Mouse (Mus musculus): ENCODE measurements at regions not wholly inside any gene's neighbourhood (a gene's known extent, or its start where the extent isn't known, plus 50 kb on each side); places are given as distances from the start of the nearest gene placed in this dataset.
"Not testable (repeated sequence)": the region's sequence is repeated elsewhere in the genome, so short reads cannot be mapped to it uniquely, and the experiment has no call there.

DNA sequence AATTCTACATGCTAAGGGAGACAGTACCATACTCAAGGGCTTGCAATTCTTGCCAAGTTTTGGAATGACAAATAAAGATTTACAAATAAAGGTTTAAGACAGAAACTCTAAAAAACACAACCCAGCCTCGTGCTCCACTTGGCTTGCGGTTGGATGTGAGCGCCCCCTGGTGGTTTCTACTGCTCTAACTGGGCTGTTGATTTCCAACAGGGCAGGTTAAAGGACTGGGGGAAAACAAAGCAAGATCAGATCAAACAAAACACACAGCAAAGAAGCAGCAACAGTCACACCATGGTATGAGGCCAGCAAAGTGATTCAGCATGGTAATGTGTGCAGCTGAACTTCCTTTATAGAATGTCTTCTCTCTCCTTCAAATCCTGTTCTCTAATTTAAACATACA is 339.2 kb downstream of the Adam3 start:
- peak; percentile 70 to 82 for DNase-seq (ENCODE audit: extremely low spot score in 1 of 2, low spot score in 2 of 2)
- H3K27ac ChIP-seq, result no peak overlapping the region
- H3K4me3 ChIP-seq, result no peak overlapping the region
- intact Hi-C loops (cut with DNase I), result loop anchor here (1.0 to 10.0 kb wide), 3 partner anchors 392 to 790 kb away; no protein-coding TSS in a partner anchor
- peak; percentile 97 for TF ChIP-seq CTCF (IDR thresholded peaks at IDR 0.05)

DNA sequence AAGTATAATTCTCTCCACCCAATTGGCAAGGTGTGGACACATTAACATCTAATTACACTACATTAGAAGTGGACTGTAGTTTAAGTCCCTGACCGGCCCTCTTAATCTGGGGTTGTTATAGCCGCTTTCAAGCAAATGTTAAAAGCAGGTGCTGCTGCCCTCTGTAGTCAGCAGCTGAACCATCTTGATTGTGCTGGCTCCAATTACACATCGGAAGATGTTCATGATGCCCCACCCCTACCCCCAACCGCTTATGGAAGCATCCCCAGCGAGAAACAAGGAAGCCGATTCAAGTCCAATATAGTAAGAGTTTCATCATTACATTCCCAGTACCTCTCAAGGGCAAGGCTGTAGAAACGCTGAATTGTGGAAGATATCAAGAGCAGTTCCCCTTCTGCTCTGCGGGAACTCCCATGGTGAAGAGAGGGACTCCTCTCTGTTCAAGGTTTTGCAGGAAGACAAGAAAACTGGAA is 341.7 kb downstream of the Adam3 start:
- DNase-seq (ENCODE audit: extremely low spot score in 1 of 2, low spot score in 2 of 2), result no peak
- intact Hi-C loops (cut with DNase I), result loop anchor here (10.0 kb wide), 2 partner anchors 389 to 469 kb away; no protein-coding TSS in a partner anchor
- no peak overlapping the region for H3K4me3 ChIP-seq
- H3K27ac ChIP-seq, result no peak overlapping the region
- no peak; the same call in 1 of the 2 replicates for TF ChIP-seq CTCF (IDR thresholded peaks at IDR 0.05)

DNA sequence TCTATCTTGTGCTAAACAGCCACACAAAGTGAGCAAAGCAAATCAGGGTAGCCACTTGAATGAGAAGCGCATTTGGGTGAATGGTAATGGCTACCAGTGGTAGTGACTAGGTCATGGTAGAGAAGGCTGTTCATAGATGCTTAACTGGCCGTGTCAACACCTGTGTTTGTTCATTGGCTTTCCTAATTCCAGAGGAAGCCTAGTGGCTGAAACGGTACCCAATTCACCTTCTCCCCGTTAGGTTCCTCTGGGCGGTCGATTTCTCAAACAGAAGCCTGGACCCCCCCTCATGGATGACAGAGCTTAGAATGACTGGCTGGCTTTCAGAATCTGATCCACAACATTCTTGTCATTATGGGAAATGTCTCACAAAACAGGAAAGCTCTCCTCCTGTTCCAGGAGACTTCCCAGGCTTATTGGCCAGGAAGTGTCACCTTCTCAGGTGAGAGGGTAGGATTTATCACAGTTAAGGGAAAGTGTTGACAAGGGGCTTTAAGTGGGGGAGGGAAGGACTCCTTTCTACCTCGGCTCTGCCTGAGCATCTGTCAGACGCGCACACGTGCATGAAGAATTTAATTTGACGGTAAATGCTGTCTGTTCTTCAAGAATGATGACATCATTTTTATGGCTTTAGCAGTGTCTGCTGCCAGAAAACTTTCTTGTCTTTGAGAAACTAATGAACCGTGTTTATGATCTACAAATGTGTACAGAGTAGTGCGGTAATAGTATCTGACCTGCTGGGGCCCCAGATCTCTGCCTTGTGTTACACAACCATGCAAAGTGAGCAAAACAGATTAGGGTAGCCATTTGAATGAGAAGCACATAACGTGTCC is 342.3 kb downstream of the Adam3 start:
- TF ChIP-seq CTCF (IDR thresholded peaks at IDR 0.05), result no peak
- intact Hi-C loops (cut with DNase I), result loop anchor here (10.0 kb wide), 2 partner anchors 389 to 469 kb away; no protein-coding TSS in a partner anchor
- H3K4me3 ChIP-seq, result no peak overlapping the region
- DNase-seq (ENCODE audit: extremely low spot score in 1 of 2, low spot score in 2 of 2), result no peak
- no peak overlapping the region for H3K27ac ChIP-seq

DNA sequence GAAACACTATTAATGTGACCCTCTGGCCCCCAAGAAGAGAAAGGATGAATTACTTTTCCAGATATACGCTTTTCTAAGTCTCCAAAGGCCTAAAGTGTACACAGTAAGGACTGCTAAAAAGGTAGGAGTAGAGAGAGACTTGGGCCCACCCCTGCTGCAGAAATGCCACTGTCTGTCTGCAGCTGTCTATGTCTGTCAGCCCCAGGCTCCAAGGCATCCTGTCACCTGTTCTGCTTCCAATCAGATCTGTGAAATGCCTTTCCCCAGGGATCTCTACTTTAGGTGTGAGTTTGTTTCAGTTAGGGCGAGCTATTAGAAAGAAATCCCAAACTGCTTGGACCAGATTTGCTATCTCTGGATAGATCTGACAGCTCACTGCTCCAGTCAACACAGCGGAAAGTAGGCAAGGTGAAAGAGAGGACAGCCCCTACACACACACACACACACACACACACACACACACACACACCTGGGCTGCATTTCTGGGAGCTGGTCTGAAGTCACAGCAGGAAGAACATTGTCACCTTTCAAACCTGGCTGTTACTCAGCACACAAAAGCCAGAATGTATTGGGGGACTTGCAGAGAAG is 343.9 kb downstream of the Adam3 start:
- Histone ChIP-seq H3K4me3 (no peak overlapping the region), H3K27ac (no peak overlapping the region)
- intact Hi-C loops (cut with DNase I), result loop anchor here (10.0 kb wide), 2 partner anchors 387 to 467 kb away; no protein-coding TSS in a partner anchor
- DNase-seq (ENCODE audit: extremely low spot score in 1 of 2, low spot score in 2 of 2), result no peak
- no peak for TF ChIP-seq CTCF (IDR thresholded peaks at IDR 0.05)

DNA sequence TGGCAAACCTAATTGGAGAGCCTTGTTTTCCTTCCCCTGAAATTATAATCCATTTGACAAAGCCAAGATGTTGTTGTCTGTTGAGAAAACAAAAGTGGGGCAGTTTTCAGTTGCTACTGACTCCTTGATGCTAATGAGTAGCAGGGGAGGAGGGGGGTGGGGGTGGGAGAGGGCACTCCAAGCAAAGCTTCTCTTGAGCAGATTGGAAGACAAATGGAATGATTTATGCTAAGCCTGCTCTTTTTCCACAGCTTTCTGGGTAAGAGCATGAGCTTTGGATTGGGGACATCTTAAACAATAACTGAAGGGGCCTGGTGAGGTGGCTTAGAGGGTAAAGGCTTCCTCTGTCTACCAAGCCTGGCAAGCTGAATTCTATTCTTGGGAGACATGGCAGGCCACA is 347.6 kb downstream of the Adam3 start:
- no peak overlapping the region for H3K27ac ChIP-seq
- intact Hi-C loops (cut with DNase I), result no loop called here
- no peak for TF ChIP-seq CTCF (IDR thresholded peaks at IDR 0.05)

DNA sequence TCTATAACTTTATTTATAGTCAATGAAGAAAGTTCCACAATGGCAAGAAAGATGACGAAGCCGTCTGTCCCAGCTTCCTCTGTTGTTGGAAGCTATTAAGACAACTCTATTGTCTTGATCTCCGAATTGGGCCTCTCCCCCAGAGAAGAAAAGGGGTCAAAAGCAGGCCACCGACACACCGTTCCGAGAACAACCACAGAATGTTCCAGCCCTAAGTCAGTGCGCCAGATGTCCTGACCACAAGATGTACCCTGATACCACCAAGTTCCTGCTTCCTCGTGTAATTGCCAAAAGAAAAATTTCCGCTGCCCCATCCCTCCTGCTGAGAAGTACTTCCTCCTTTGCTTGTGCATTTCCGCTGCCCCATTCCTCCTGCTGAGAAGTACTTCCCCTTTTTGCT is 348.8 kb downstream of the Adam3 start:
- DNase-seq (ENCODE audit: extremely low spot score in 1 of 2, low spot score in 2 of 2); intact Hi-C loops (cut with DNase I); H3K27ac ChIP-seq; H3K4me3 ChIP-seq: not testable (repeated sequence)

More for the DNA sequence above, 347.6 kb downstream of the Adam3 start:
- H3K4me3 ChIP-seq, result no peak overlapping the region
- no peak for DNase-seq (ENCODE audit: extremely low spot score in 1 of 2, low spot score in 2 of 2)

DNA sequence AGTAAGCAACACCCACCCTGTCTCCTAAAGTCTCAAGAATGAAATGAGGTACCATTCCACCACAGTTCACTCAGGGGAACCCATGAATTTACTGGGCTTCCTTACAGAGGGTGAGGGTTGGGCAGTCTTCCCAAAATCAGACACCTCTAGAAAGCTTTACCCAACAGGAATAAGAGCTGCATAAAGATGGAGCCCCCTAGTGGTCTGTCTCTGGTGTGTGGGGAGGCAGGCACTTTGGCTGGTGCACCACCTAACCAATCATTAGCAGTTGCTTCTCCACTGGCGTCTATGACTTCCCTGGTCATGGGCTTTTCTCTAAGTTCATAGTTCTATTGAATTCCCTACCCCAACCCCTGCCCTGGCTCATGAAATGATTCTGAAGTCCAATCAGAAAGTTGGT is 351.1 kb downstream of the Adam3 start:
- no peak for DNase-seq (ENCODE audit: extremely low spot score in 1 of 2, low spot score in 2 of 2)
- Histone ChIP-seq H3K27ac (no peak overlapping the region), H3K4me3 (no peak overlapping the region)
- intact Hi-C loops (cut with DNase I), result loop anchor here (5.0 kb wide), 1 partner anchor 147 kb away; no protein-coding TSS in a partner anchor
- TF ChIP-seq CTCF (IDR thresholded peaks at IDR 0.05), result peak; percentile 35

DNA sequence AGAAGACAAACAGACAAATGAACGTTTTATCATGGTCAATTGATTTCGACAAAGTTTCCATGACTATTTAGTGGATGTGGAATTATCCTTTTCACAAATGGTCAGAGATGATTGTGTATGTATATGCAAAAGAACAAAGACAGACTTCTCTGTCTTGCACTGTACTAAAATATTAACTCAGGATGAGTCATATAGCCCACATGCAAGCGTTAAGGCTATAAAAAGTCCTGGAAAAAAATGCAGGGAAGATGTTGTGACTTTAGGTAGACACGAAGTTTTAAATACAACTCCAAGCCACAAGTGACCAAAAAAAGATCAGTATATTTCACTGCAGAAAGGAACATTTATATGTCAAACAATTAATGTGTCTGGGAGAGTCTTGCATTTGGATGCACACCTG is 353.6 kb downstream of the Adam3 start:
- Histone ChIP-seq H3K27ac (no peak overlapping the region), H3K4me3 (no peak overlapping the region)
- intact Hi-C loops (cut with DNase I), result loop anchor here (5.0 kb wide), 1 partner anchor 145 kb away; no protein-coding TSS in a partner anchor
- no peak for TF ChIP-seq CTCF (IDR thresholded peaks at IDR 0.05)
- no peak for DNase-seq (ENCODE audit: extremely low spot score in 1 of 2, low spot score in 2 of 2)

DNA sequence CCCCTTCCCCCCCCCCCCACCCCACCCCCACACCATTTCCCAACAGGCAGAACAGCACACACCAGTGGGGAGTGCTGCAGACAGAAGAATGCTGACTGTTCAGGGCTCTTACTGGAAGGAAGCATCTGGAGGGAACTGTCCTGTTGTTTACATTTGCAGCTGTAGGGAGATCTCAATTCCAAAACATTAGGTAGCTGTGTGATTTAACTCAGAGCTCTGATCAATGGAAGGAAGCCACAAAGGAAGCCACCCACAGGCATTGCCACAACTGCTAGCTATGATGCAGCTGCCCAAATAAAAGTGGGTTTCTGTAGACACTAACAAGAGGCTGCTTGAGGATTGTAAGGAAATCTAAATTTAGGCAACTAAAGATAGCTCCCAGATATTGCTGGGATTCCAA is 359.7 kb downstream of the Adam3 start:
- DNase-seq (ENCODE audit: extremely low spot score in 1 of 2, low spot score in 2 of 2), result no peak

DNA sequence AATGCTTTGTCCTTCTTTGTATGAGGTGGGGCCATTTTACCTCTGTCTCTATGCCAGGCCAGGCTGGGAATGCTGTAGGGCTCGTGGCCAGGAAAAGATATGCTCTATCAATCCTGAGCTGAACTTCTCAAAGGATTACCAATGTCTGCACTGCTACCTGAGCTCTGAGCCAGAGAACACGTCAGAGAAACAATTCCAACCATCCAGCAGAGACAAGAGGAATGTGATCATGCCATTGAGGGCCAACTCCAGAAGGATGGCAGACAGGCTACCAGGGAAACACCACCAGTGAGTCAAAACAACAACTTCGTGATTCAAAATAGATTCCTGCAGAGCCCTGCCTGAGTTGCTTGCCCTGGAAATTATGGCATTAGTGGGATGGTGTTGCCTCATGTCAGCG is 361.0 kb downstream of the Adam3 start:
- no peak for TF ChIP-seq CTCF (IDR thresholded peaks at IDR 0.05)
- H3K27ac ChIP-seq, result no peak overlapping the region
- no peak for DNase-seq (ENCODE audit: extremely low spot score in 1 of 2, low spot score in 2 of 2)

More for the DNA sequence above, 359.7 kb downstream of the Adam3 start:
- intact Hi-C loops (cut with DNase I), result no loop called here
- Histone ChIP-seq H3K27ac (no peak overlapping the region), H3K4me3 (no peak overlapping the region)
- TF ChIP-seq CTCF (IDR thresholded peaks at IDR 0.05), result no peak

DNA sequence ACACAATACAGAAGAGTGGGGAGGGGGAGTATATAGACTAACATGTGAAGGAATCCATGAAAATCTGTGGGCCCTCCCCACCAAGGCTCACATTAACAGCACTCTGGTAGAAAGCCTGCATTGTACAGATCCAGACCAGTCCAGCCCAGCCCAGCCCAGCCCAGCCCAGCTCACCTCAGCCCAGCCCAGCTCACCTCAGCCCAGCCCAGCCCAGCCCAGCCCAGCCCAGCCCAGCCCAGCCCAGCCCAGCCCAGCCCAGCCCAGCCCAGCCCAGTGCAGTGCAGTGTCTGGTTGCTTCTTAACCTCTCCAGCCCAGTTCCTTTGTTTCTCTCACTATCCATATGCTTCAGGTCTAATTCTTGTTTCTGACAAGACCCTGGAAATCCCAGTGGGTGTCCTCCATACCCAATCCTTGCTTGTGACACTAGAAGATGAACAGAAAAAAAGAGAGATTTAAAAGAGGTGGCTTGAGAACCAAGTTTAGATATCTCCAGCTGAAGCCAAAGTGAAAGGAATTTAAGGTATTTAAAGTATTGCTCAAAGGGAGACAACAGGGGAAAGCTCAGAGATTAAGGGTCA is 366.5 kb downstream of the Adam3 start:
- no peak for TF ChIP-seq CTCF (IDR thresholded peaks at IDR 0.05)
- Histone ChIP-seq H3K4me3 (no peak overlapping the region), H3K27ac (no peak overlapping the region)
- DNase-seq (ENCODE audit: extremely low spot score in 1 of 2, low spot score in 2 of 2), result no peak
- intact Hi-C loops (cut with DNase I), result no loop called here

More for the DNA sequence above, 361.0 kb downstream of the Adam3 start:
- no peak overlapping the region for H3K4me3 ChIP-seq
- intact Hi-C loops (cut with DNase I), result no loop called here

DNA sequence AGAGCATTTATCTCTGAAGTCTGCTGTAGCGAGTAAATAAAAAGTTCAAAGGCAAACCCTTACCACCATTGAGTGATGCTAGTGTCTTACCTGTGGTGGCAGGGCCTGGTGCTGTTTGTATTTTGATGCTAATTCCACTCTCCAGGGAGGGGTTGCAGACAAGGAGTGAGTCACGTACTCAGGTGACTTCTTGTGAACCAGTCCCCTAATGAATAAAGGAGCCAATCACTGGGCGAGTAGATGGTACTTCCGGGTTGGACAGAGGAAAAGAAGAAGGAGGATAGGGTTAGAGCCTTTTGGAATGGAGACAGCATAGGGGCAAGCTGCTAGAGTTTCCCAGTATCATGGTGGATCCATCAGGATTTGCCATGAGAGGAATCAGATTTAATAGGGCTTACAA is 370.5 kb downstream of the Adam3 start:
- intact Hi-C loops (cut with DNase I), result no loop called here

More for the DNA sequence above, 370.5 kb downstream of the Adam3 start:
- no peak for TF ChIP-seq CTCF (IDR thresholded peaks at IDR 0.05)
- no peak overlapping the region for H3K27ac ChIP-seq
- DNase-seq (ENCODE audit: extremely low spot score in 1 of 2, low spot score in 2 of 2), result no peak
- H3K4me3 ChIP-seq, result no peak overlapping the region

Measured in left cerebral cortex, adult 2 months (tissue).